Mouse (Mus musculus): ENCODE results near the gene Ptch1. TPM values are rescaled to one million over a fixed set of nuclear protein-coding genes. Genes with fewer than 3 reads are reported as not detected.

Ptch1 gene
- total and polyA plus RNA-seq, 2 experiments from 2014 or later: 2.3 to 10.4 TPM

GRCm38 (mm10) chr13:63549210-63549609 lies 24.2 kb downstream of the Ptch1 start:
- Histone ChIP-seq H3K4me2 (ENCODE audit: low read depth, low read length) (no peak overlapping the region), H3K9me3 (replicated peaks; ENCODE audit: control insufficient read depth, low read length) (no peaks in the 10 kb centered on the region), H3K9ac (replicated peaks; ENCODE audit: low read depth, low read length) (no peak overlapping the region), H3K4me1 (ENCODE audit: control insufficient read depth, insufficient read depth) (peaks cover 35% of the 10 kb centered on the region), H3K36me3 (replicated peaks; ENCODE audit: control insufficient read depth, insufficient read depth, low read length) (0 out of 2 replicates have a peak, but pooled peaks cover 4% of the 10 kb centered on the region), H3K4me3 (ENCODE audit: low read depth, low read length) (no peak overlapping the region), H3K27me3 (ENCODE audit: control insufficient read depth, insufficient read depth, low read length) (no peaks in the 10 kb centered on the region), H3K27ac (ENCODE audit: low read depth) (peak overlapping the region; percentile 41)
- ATAC-seq (ENCODE audit: insufficient read depth, low read depth): peak; percentile 24; the same call in 1 of the 2 replicates
- TF ChIP-seq CTCF (IDR thresholded peaks at IDR 0.05; ENCODE audit: low read depth) (no peak), EP300 (IDR thresholded peaks at IDR 0.05; ENCODE audit: low read depth) (no peak)
- no peak for DNase-seq (ENCODE audit: low spot score)
- 23% methylated on average over 5 of the region's 5 CpGs for WGBS

GRCm38 (mm10) chr13:63548571-63548970 lies 24.8 kb downstream of the Ptch1 start:
- peaks cover 10% of the 10 kb centered on the region; the same call in 1 of the 2 replicates for H3K36me3 ChIP-seq (replicated peaks; ENCODE audit: control insufficient read depth, insufficient read depth, low read length)

GRCm38 (mm10) chr13:63545291-63545690 lies 28.1 kb downstream of the Ptch1 start:
- Histone ChIP-seq H3K4me2 (ENCODE audit: low read depth, low read length) (no peak overlapping the region), H3K27me3 (ENCODE audit: control insufficient read depth, insufficient read depth, low read length) (no peaks in the 10 kb centered on the region), H3K4me3 (ENCODE audit: low read depth, low read length) (no peak overlapping the region), H3K4me1 (ENCODE audit: control insufficient read depth, insufficient read depth) (peaks cover 12% of the 10 kb centered on the region; the same call in 1 of the 2 replicates), H3K27ac (ENCODE audit: low read depth) (no peak overlapping the region), H3K36me3 (replicated peaks; ENCODE audit: control insufficient read depth, insufficient read depth, low read length) (peaks cover 43% of the 10 kb centered on the region), H3K9ac (replicated peaks; ENCODE audit: low read depth, low read length) (no peak overlapping the region), H3K9me3 (replicated peaks; ENCODE audit: control insufficient read depth, low read length) (no peaks in the 10 kb centered on the region)
- ATAC-seq (ENCODE audit: insufficient read depth, low read depth) (no peak), DNase-seq (ENCODE audit: low spot score) (no peak)
- 74% methylated on average over 7 of the region's 7 CpGs for WGBS
- TF ChIP-seq CTCF (IDR thresholded peaks at IDR 0.05; ENCODE audit: low read depth): no peak
- TF ChIP-seq EP300 (IDR thresholded peaks at IDR 0.05; ENCODE audit: low read depth): no peak

More at GRCm38 (mm10) chr13:63548571-63548970, 24.8 kb downstream of the Ptch1 start:
- Histone ChIP-seq H3K4me2 (ENCODE audit: low read depth, low read length) (no peak overlapping the region), H3K9ac (replicated peaks; ENCODE audit: low read depth, low read length) (no peak overlapping the region), H3K4me3 (ENCODE audit: low read depth, low read length) (no peak overlapping the region), H3K4me1 (ENCODE audit: control insufficient read depth, insufficient read depth) (peaks cover 33% of the 10 kb centered on the region), H3K27ac (ENCODE audit: low read depth) (peak overlapping the region; percentile 41), H3K27me3 (ENCODE audit: control insufficient read depth, insufficient read depth, low read length) (no peaks in the 10 kb centered on the region), H3K9me3 (replicated peaks; ENCODE audit: control insufficient read depth, low read length) (no peaks in the 10 kb centered on the region)
- DNase-seq (ENCODE audit: low spot score) (no peak), ATAC-seq (ENCODE audit: insufficient read depth, low read depth) (no peak)
- no peak for TF ChIP-seq CTCF (IDR thresholded peaks at IDR 0.05; ENCODE audit: low read depth)
- TF ChIP-seq EP300 (IDR thresholded peaks at IDR 0.05; ENCODE audit: low read depth): no peak
- 37% methylated on average over 4 of the region's 4 CpGs for WGBS

GRCm38 (mm10) chr13:63544967-63545253 lies 28.5 kb downstream of the Ptch1 start:
- Histone ChIP-seq H3K27me3 (ENCODE audit: control insufficient read depth, insufficient read depth, low read length) (no peaks in the 10 kb centered on the region), H3K36me3 (replicated peaks; ENCODE audit: control insufficient read depth, insufficient read depth, low read length) (peaks cover 47% of the 10 kb centered on the region), H3K4me3 (ENCODE audit: low read depth, low read length) (no peak overlapping the region), H3K4me2 (ENCODE audit: low read depth, low read length) (no peak overlapping the region), H3K9me3 (replicated peaks; ENCODE audit: control insufficient read depth, low read length) (no peaks in the 10 kb centered on the region), H3K4me1 (ENCODE audit: control insufficient read depth, insufficient read depth) (peaks cover 12% of the 10 kb centered on the region; the same call in 1 of the 2 replicates), H3K27ac (ENCODE audit: low read depth) (no peak overlapping the region), H3K9ac (replicated peaks; ENCODE audit: low read depth, low read length) (no peak overlapping the region)
- DNase-seq (ENCODE audit: low spot score) (no peak), ATAC-seq (ENCODE audit: insufficient read depth, low read depth) (no peak)
- TF ChIP-seq CTCF (IDR thresholded peaks at IDR 0.05; ENCODE audit: low read depth): no peak
- TF ChIP-seq EP300 (IDR thresholded peaks at IDR 0.05; ENCODE audit: low read depth): no peak
- WGBS: 53% methylated on average over 5 of the region's 5 CpGs

- WGBS: 76% methylated on average over 12 of the region's 13 CpGs
- Histone ChIP-seq H3K27ac (ENCODE audit: low read depth) (no peak overlapping the region), H3K4me2 (ENCODE audit: low read depth, low read length) (no peak overlapping the region), H3K27me3 (ENCODE audit: control insufficient read depth, insufficient read depth, low read length) (no peaks in the 10 kb centered on the region), H3K9me3 (replicated peaks; ENCODE audit: control insufficient read depth, low read length) (no peaks in the 10 kb centered on the region), H3K4me3 (ENCODE audit: low read depth, low read length) (no peak overlapping the region), H3K36me3 (replicated peaks; ENCODE audit: control insufficient read depth, insufficient read depth, low read length) (peaks cover 53% of the 10 kb centered on the region), H3K9ac (replicated peaks; ENCODE audit: low read depth, low read length) (no peak overlapping the region), H3K4me1 (ENCODE audit: control insufficient read depth, insufficient read depth) (peaks cover 9% of the 10 kb centered on the region; the same call in 1 of the 2 replicates)
- TF ChIP-seq EP300 (IDR thresholded peaks at IDR 0.05; ENCODE audit: low read depth): no peak
- no peak for TF ChIP-seq CTCF (IDR thresholded peaks at IDR 0.05; ENCODE audit: low read depth)
- ATAC-seq (ENCODE audit: insufficient read depth, low read depth) (no peak), DNase-seq (ENCODE audit: low spot score) (no peak)
These were observed 29.1 kb downstream of the Ptch1 start for GRCm38 (mm10) chr13:63544119-63544966.
